Mouse (Mus musculus): Measurements from ENCODE around the gene Notch3.
"Not testable (repeated sequence)": the region's sequence is repeated elsewhere in the genome, so short reads cannot be mapped to it uniquely, and the experiment has no call there.

The Notch3 gene

GRCm38 (mm10) chr17:32118484-32118883, 48.2 kb downstream of the Notch3 start:
- no peak for DNase-seq (ENCODE audit: low read depth, low spot score)

- DNase-seq (ENCODE audit: low read depth, low spot score), result not testable (repeated sequence)
These were observed 48.7 kb downstream of the Notch3 start for GRCm38 (mm10) chr17:32117872-32118421.

- peak; percentile 72 for DNase-seq (ENCODE audit: low read depth, low spot score)
These were observed 49.3 kb downstream of the Notch3 start for GRCm38 (mm10) chr17:32117287-32117871.

GRCm38 (mm10) chr17:32116586-32117286, 49.9 kb downstream of the Notch3 start:
- no peak for DNase-seq (ENCODE audit: low read depth, low spot score)

GRCm38 (mm10) chr17:32114486-32114885, 52.2 kb downstream of the Notch3 start:
- DNase-seq (ENCODE audit: low read depth, low spot score), result not testable (repeated sequence)

GRCm38 (mm10) chr17:32113523-32114421, 52.9 kb downstream of the Notch3 start:
- peak; percentile 73 for DNase-seq (ENCODE audit: low read depth, low spot score)

- no peak for DNase-seq (ENCODE audit: low read depth, low spot score)
These were observed 53.5 kb downstream of the Notch3 start for GRCm38 (mm10) chr17:32113255-32113522.

GRCm38 (mm10) chr17:32112434-32113254, 54.0 kb downstream of the Notch3 start:
- no peak for DNase-seq (ENCODE audit: low read depth, low spot score)

- no peak for DNase-seq (ENCODE audit: low read depth, low spot score)
These were observed 55.5 kb downstream of the Notch3 start for GRCm38 (mm10) chr17:32110980-32111780.

- DNase-seq (ENCODE audit: low read depth, low spot score), result no peak
These were observed 56.2 kb downstream of the Notch3 start for GRCm38 (mm10) chr17:32110424-32110823.

- no peak for DNase-seq (ENCODE audit: low read depth, low spot score)
These were observed 57.3 kb downstream of the Notch3 start for GRCm38 (mm10) chr17:32109201-32109940.

GRCm38 (mm10) chr17:32108320-32109011, 58.2 kb downstream of the Notch3 start:
- not testable (repeated sequence) for DNase-seq (ENCODE audit: low read depth, low spot score)

GRCm38 (mm10) chr17:32107877-32108276, 58.8 kb downstream of the Notch3 start:
- no peak for DNase-seq (ENCODE audit: low read depth, low spot score)

GRCm38 (mm10) chr17:32106358-32106757, 60.3 kb downstream of the Notch3 start:
- DNase-seq (ENCODE audit: low read depth, low spot score), result no peak

GRCm38 (mm10) chr17:32103054-32103453, 63.6 kb downstream of the Notch3 start:
- DNase-seq (ENCODE audit: low read depth, low spot score), result no peak

- DNase-seq (ENCODE audit: low read depth, low spot score), result no peak
These were observed 66.6 kb downstream of the Notch3 start for GRCm38 (mm10) chr17:32099943-32100586.

GRCm38 (mm10) chr17:32099574-32099942, 67.1 kb downstream of the Notch3 start:
- no peak for DNase-seq (ENCODE audit: low read depth, low spot score)

- not testable (repeated sequence) for DNase-seq (ENCODE audit: low read depth, low spot score)
These were observed 67.7 kb downstream of the Notch3 start for GRCm38 (mm10) chr17:32098905-32099304.

- DNase-seq (ENCODE audit: low read depth, low spot score), result no peak
These were observed 69.0 kb downstream of the Notch3 start for GRCm38 (mm10) chr17:32097676-32098075.
